Mouse (Mus musculus) heart, embryonic 11.5 days (tissue): ENCODE results near the gene Sik1. TPM values are rescaled to one million over a fixed set of nuclear protein-coding genes. Genes with fewer than 3 reads are reported as not detected.

Experiments
- ATAC-seq: fragments of 200-750 bp; cut with Nextera tagmentation; replicated peaks from 2 replicates; pipeline ENCODE4 v1.8.0; 2017; ENCODE audit warnings: moderate library complexity; ENCODE audit not compliant: insufficient number of reproducible peaks, low FRiP score, low TSS enrichment
- H3K27ac ChIP-seq: fragments of 300-500 bp; sonication (generic); 2 replicates; pipeline ENCODE4 v1.5.1; 2014; ENCODE audit warnings: mild to moderate bottlenecking, low read depth, low read length
- H3K27me3 ChIP-seq: fragments of 300-500 bp; sonication (generic); 2 replicates; pipeline ENCODE4 v1.6.1; 2014; ENCODE audit warnings: mild to moderate bottlenecking, low read length, mixed read lengths; ENCODE audit not compliant: control insufficient read depth, insufficient read depth
- H3K36me3 ChIP-seq: fragments of 300-500 bp; sonication (generic); 2 replicates; pipeline ENCODE4 v1.6.1; 2014; ENCODE audit warnings: mild to moderate bottlenecking, low read length, moderate library complexity, mixed read lengths; ENCODE audit not compliant: control insufficient read depth, insufficient read depth
- H3K4me1 ChIP-seq: fragments of 300-500 bp; sonication (generic); 2 replicates; pipeline ENCODE4 v1.6.1; 2014; ENCODE audit warnings: low read length; ENCODE audit not compliant: control insufficient read depth, insufficient read depth
- H3K4me2 ChIP-seq: fragments of 300-500 bp; sonication (generic); 2 replicates; pipeline ENCODE4 v1.6.1; 2014; ENCODE audit warnings: mild to moderate bottlenecking, moderate library complexity
- H3K4me3 ChIP-seq: fragments of 300-500 bp; sonication (generic); 2 replicates; pipeline ENCODE4 v1.5.1; 2014; ENCODE audit warnings: low read depth, low read length
- H3K9ac ChIP-seq: fragments of 300-500 bp; sonication (generic); 2 replicates; pipeline ENCODE4 v1.6.1; 2014; ENCODE audit warnings: mild to moderate bottlenecking, low read depth, low read length, moderate library complexity
- H3K9me3 ChIP-seq: fragments of 300-500 bp; sonication (generic); replicated peaks from 2 replicates; pipeline ENCODE4 v1.6.1; 2016; ENCODE audit warnings: low read length; ENCODE audit not compliant: control insufficient read depth
- WGBS: fragments of 180-500 bp; shearing (Covaris S2); extraction: QIAGEN DNeasy Blood & Tissue Kit; methylation state at CpG from one replicate; pipeline ENCODE4 v1.1.7; 2014; ENCODE audit not compliant: insufficient replicate concordance; 5-methylcytosine and 5-hydroxymethylcytosine counted together
- polyA plus RNA-seq: library from polyadenylated mRNA; unstranded; fragments of >200 nt; fragmentation: Nextera tagmentation; extraction: Ambion mirVana; gene quantifications from 2 replicates; pipeline ENCODE4 v1.2.1, GENCODE M21; 2014

Gene Sik1
- polyA plus RNA-seq, 1 experiment from 2014 or later, result 24.3 TPM

GRCm38 (mm10) chr17:31842930-31843822 is 12.4 kb downstream of the Sik1 start:
- H3K9ac ChIP-seq, result no peak overlapping the region
- WGBS, result 78% methylated on average over 12 of the region's 12 CpGs
- no peak overlapping the region for H3K4me3 ChIP-seq
- no peaks in the 10 kb centered on the region for H3K9me3 ChIP-seq
- ATAC-seq, result no peak
- no peak overlapping the region for H3K4me2 ChIP-seq
- H3K27ac ChIP-seq, result peak overlapping the region; percentile 32; the same call in 1 of the 2 replicates
- peaks cover 33% of the 10 kb centered on the region for H3K36me3 ChIP-seq
- peaks cover 5% of the 10 kb centered on the region; the same call in 1 of the 2 replicates for H3K4me1 ChIP-seq
- H3K27me3 ChIP-seq, result no peaks in the 10 kb centered on the region

GRCm38 (mm10) chr17:31841842-31842611 is 13.6 kb downstream of the Sik1 start:
- Histone ChIP-seq H3K36me3 (peaks cover 23% of the 10 kb centered on the region), H3K27me3 (no peaks in the 10 kb centered on the region), H3K9ac (no peak overlapping the region), H3K4me2 (no peak overlapping the region), H3K9me3 (no peaks in the 10 kb centered on the region), H3K4me3 (no peak overlapping the region), H3K4me1 (peaks cover 12% of the 10 kb centered on the region; the same call in 1 of the 2 replicates), H3K27ac (no peak overlapping the region)
- 61% methylated on average over 18 of the region's 18 CpGs for WGBS
- 0 out of 2 replicates have a peak, but pooled peaks have one; percentile 14 for ATAC-seq

- H3K27ac ChIP-seq, result no peak overlapping the region
- ATAC-seq, result no peak
- no peaks in the 10 kb centered on the region for H3K27me3 ChIP-seq
- no peaks in the 10 kb centered on the region for H3K9me3 ChIP-seq
- 76% methylated on average over 3 of the region's 3 CpGs for WGBS
- H3K36me3 ChIP-seq, result peaks cover 17% of the 10 kb centered on the region
- H3K4me1 ChIP-seq, result peaks cover 12% of the 10 kb centered on the region; the same call in 1 of the 2 replicates
- H3K4me2 ChIP-seq, result no peak overlapping the region
- no peak overlapping the region for H3K9ac ChIP-seq
- no peak overlapping the region for H3K4me3 ChIP-seq
Observed at GRCm38 (mm10) chr17:31841453-31841841, 14.2 kb downstream of the Sik1 start.

- Histone ChIP-seq H3K4me3 (no peak overlapping the region), H3K36me3 (peaks cover 12% of the 10 kb centered on the region), H3K27ac (no peak overlapping the region), H3K4me2 (no peak overlapping the region), H3K9me3 (no peaks in the 10 kb centered on the region), H3K27me3 (no peaks in the 10 kb centered on the region), H3K9ac (no peak overlapping the region), H3K4me1 (peaks cover 12% of the 10 kb centered on the region; the same call in 1 of the 2 replicates)
- WGBS, result 74% methylated on average over 6 of the region's 6 CpGs
- ATAC-seq, result no peak
Observed at GRCm38 (mm10) chr17:31840423-31841003, 15.1 kb downstream of the Sik1 start.

GRCm38 (mm10) chr17:31836772-31837171 is 18.8 kb downstream of the Sik1 start:
- H3K9ac ChIP-seq, result no peak overlapping the region
- H3K4me3 ChIP-seq, result no peak overlapping the region
- H3K27ac ChIP-seq, result no peak overlapping the region
- H3K4me1 ChIP-seq, result peaks cover 33% of the 10 kb centered on the region
- ATAC-seq, result no peak
- no peaks in the 10 kb centered on the region for H3K9me3 ChIP-seq
- 78% methylated on average over 7 of the region's 7 CpGs for WGBS
- no peak overlapping the region for H3K4me2 ChIP-seq
- H3K36me3 ChIP-seq, result no peaks in the 10 kb centered on the region
- no peaks in the 10 kb centered on the region for H3K27me3 ChIP-seq

- Histone ChIP-seq H3K36me3 (no peaks in the 10 kb centered on the region), H3K9ac (no peak overlapping the region), H3K4me2 (no peak overlapping the region), H3K4me3 (no peak overlapping the region), H3K27ac (no peak overlapping the region), H3K9me3 (no peaks in the 10 kb centered on the region), H3K27me3 (no peaks in the 10 kb centered on the region), H3K4me1 (peaks cover 33% of the 10 kb centered on the region)
- no peak for ATAC-seq
- WGBS, result 67% methylated on average over 2 of the region's 2 CpGs
Observed at GRCm38 (mm10) chr17:31836264-31836607, 19.4 kb downstream of the Sik1 start.

GRCm38 (mm10) chr17:31835528-31836263 is 19.9 kb downstream of the Sik1 start:
- Histone ChIP-seq H3K27ac (no peak overlapping the region), H3K4me1 (peaks cover 33% of the 10 kb centered on the region)

More at GRCm38 (mm10) chr17:31835528-31836263, 19.9 kb downstream of the Sik1 start:
- Histone ChIP-seq H3K4me3 (no peak overlapping the region), H3K36me3 (no peaks in the 10 kb centered on the region), H3K27me3 (no peaks in the 10 kb centered on the region), H3K4me2 (no peak overlapping the region), H3K9ac (no peak overlapping the region), H3K9me3 (no peaks in the 10 kb centered on the region)
- ATAC-seq, result no peak
- WGBS, result 85% methylated on average over 11 of the region's 11 CpGs
